Mouse (Mus musculus) kidney, postnatal 14 days (tissue): ENCODE data around the gene Sirt2.
A peak's percentile ranks its signal among the peaks of the same experiment; 100 is the strongest.

Source experiments
- DNase-seq: peaks from one replicate; pipeline ENCODE4 v3.0.0; 2022; ENCODE audit warnings: mixed read lengths

The Sirt2 gene

GRCm38 (mm10) chr7:28799994-28800393, 33.5 kb downstream of the Sirt2 start:
- DNase-seq = no peak

- DNase-seq = no peak
Observed at GRCm38 (mm10) chr7:28801451-28801850, 34.9 kb downstream of the Sirt2 start.

- DNase-seq = peak; percentile 88
Observed at GRCm38 (mm10) chr7:28801901-28802670, 35.6 kb downstream of the Sirt2 start.

GRCm38 (mm10) chr7:28802846-28803588, 36.5 kb downstream of the Sirt2 start:
- DNase-seq = peak; percentile 89

- peak; percentile 25 for DNase-seq
Observed at GRCm38 (mm10) chr7:28803756-28804155, 37.2 kb downstream of the Sirt2 start.

GRCm38 (mm10) chr7:28806869-28807268, 40.3 kb downstream of the Sirt2 start:
- no peak for DNase-seq

GRCm38 (mm10) chr7:28807641-28808220, 41.2 kb downstream of the Sirt2 start:
- no peak for DNase-seq

GRCm38 (mm10) chr7:28808221-28808941, 41.8 kb downstream of the Sirt2 start, which contains the start of gene Hnrnpl:
Hnrnpl (plus strand) TSS chr7:28808541.
- DNase-seq = peak; percentile 84

- DNase-seq = peak; percentile 97
Observed at GRCm38 (mm10) chr7:28808957-28809393, 42.4 kb downstream of the Sirt2 start.

GRCm38 (mm10) chr7:28809401-28810089, 43.0 kb downstream of the Sirt2 start:
- DNase-seq = peak; percentile 77

- DNase-seq = peak; percentile 99
Observed at GRCm38 (mm10) chr7:28810107-28811066, 43.9 kb downstream of the Sirt2 start.

- DNase-seq = peak; percentile 95
Observed at GRCm38 (mm10) chr7:28811228-28811627, 44.7 kb downstream of the Sirt2 start.

GRCm38 (mm10) chr7:28811640-28812275, 45.2 kb downstream of the Sirt2 start:
- no peak for DNase-seq

GRCm38 (mm10) chr7:28812436-28812835, 45.9 kb downstream of the Sirt2 start:
- no peak for DNase-seq

- DNase-seq = no peak
Observed at GRCm38 (mm10) chr7:28812949-28813348, 46.4 kb downstream of the Sirt2 start.

- DNase-seq = no peak
Observed at GRCm38 (mm10) chr7:28814306-28815034, 47.9 kb downstream of the Sirt2 start.

GRCm38 (mm10) chr7:28815230-28815629, 48.7 kb downstream of the Sirt2 start:
- DNase-seq = no peak

- DNase-seq = no peak
Observed at GRCm38 (mm10) chr7:28816201-28816600, 49.7 kb downstream of the Sirt2 start.

- no peak for DNase-seq
Observed at GRCm38 (mm10) chr7:28816920-28817319, 50.4 kb downstream of the Sirt2 start.

GRCm38 (mm10) chr7:28817524-28817923, 51.0 kb downstream of the Sirt2 start:
- DNase-seq = no peak
